Mouse (Mus musculus) ES-E14 (cell line): Measurements from ENCODE around the gene Jph3.

Source experiments
- CHD2 ChIP-seq: IDR thresholded peaks from 2 replicates; pipeline ENCODE4 v1.6.1; 2014; ENCODE audit warnings: mild to moderate bottlenecking, low read depth, low read length, inconsistent platforms
- HCFC1 ChIP-seq: IDR thresholded peaks from 2 replicates; pipeline ENCODE4 v1.6.1; 2012; ENCODE audit warnings: low read length, inconsistent platforms, borderline replicate concordance; ENCODE audit not compliant: insufficient read depth
- MAFK ChIP-seq: IDR thresholded peaks from 2 replicates; pipeline ENCODE4 v1.6.1; 2014; ENCODE audit warnings: mild to moderate bottlenecking, low read depth, low read length, inconsistent platforms; ENCODE audit not compliant: insufficient read depth
- ZNF384 ChIP-seq: IDR thresholded peaks from 2 replicates; pipeline ENCODE4 v1.6.1; 2012; ENCODE audit warnings: low read depth, low read length, inconsistent platforms

GRCm38 (mm10) chr8:121699936-121700335, 29.5 kb upstream of the Jph3 start:
- TF ChIP-seq MAFK (no peak), ZNF384 (no peak), HCFC1 (no peak), CHD2 (no peak)
